Mouse (Mus musculus): ENCODE measurements at regions not wholly inside any gene's neighbourhood (a gene's known extent, or its start where the extent isn't known, plus 50 kb on each side); places are given as distances from the start of the nearest gene placed in this dataset.

DNA sequence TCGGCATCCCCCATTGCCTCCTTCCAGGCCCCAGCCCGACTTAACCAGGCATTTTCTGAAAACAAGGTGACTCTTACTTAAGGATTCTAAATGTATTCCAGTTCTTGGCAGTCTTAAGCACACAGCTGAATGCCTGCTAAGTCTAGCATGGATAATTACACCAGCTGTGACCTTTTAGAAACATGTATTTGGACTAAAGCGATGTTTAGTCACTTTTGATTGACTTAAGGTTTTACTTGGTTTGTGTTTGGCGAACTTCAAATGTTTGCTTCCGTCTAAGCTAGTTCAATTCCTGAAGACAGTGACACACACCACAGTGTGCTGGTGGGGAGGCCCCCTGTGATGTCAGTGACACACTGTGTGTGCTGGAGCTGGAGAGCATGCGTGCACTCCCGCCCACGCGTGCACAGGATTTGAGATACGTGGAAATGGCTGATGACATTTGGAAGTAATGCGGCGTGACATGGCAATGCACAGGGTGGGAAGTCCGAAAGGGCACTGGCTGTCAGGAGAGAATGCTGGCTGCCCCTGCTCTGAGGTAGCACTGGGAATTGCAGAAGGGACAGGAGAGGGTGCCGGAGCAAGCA, 179.0 kb upstream of the Cdh13 start:
- ATAC-seq (ENCODE audit: insufficient read depth, low FRiP score, low read depth): no peak
- Histone ChIP-seq H3K4me2 (no peak overlapping the region), H3K27ac (no peak overlapping the region), H3K9me3 (no peaks in the 10 kb centered on the region), H3K4me3 (replicated peaks) (no peak overlapping the region), H3K36me3 (no peaks in the 10 kb centered on the region), H3K27me3 (replicated peaks) (no peaks in the 10 kb centered on the region), H3K9ac (no peak overlapping the region), H3K4me1 (no peaks in the 10 kb centered on the region)
- WGBS: 57% methylated on average over 14 of the region's 14 CpGs

GRCm38 (mm10) chr8:118101346-118101745, 182.2 kb upstream of the Cdh13 start:
- H3K4me1 ChIP-seq: no peaks in the 10 kb centered on the region
- ATAC-seq (ENCODE audit: insufficient read depth, low FRiP score, low read depth): no peak
- no peaks in the 10 kb centered on the region for H3K36me3 ChIP-seq
- H3K27ac ChIP-seq: no peak overlapping the region
- no peak overlapping the region for H3K4me2 ChIP-seq
- H3K27me3 ChIP-seq (replicated peaks): no peaks in the 10 kb centered on the region
- H3K9me3 ChIP-seq: no peaks in the 10 kb centered on the region
- no peak overlapping the region for H3K4me3 ChIP-seq (replicated peaks)
- no peak overlapping the region for H3K9ac ChIP-seq
- WGBS: 61% methylated on average over 8 of the region's 8 CpGs

DNA sequence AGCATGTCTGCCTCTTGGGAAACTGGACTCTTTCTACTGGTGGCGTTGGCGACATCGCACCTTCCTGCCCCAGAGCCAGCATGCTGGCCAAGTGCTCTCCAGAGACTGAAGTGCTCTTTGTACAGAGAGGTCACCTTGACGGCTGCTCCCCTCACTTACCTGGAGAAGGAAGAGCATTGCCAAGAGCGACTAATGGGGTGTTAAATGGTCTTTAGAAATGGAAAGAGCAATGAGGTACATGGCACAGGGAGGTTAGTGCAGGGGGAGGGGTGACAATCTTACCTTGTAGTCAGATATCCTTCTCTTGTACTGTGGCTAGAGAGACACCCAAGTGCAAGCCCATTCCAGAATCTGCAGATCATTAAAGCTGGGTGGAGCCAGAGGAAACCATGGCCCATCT, 220.8 kb upstream of the Cdh13 start:
- WGBS: 61% methylated on average over 5 of the region's 5 CpGs
- no peak for ATAC-seq (ENCODE audit: insufficient read depth, low FRiP score, low read depth)
- no peak overlapping the region for H3K4me3 ChIP-seq (replicated peaks)
- H3K9ac ChIP-seq: no peak overlapping the region
- no peaks in the 10 kb centered on the region for H3K36me3 ChIP-seq
- no peak overlapping the region for H3K4me2 ChIP-seq
- no peaks in the 10 kb centered on the region for H3K9me3 ChIP-seq
- no peak overlapping the region for H3K27ac ChIP-seq
- H3K4me1 ChIP-seq: no peaks in the 10 kb centered on the region
- H3K27me3 ChIP-seq (replicated peaks): no peaks in the 10 kb centered on the region

DNA sequence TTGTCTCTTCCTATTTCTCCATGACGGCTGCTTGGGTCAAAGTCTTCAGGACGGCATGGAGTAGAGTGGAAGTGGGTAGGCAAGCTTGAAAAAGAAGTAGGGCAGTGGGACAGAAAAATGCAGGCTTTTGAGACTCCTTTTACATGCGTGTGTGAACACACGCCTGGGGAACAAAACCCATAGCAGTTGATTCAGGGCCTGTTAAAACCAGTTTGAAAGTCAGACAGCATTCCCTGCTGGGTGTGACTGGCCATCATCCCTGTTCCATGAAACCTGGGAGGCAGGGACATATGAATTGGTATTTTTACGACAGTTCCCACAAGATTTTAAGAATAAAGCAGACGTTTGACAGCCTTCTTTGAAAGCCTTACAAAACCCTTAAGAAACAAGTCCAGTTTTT, 226.8 kb upstream of the Cdh13 start:
- no peak overlapping the region for H3K9ac ChIP-seq
- no peak for ATAC-seq (ENCODE audit: insufficient read depth, low FRiP score, low read depth)
- no peaks in the 10 kb centered on the region for H3K36me3 ChIP-seq
- no peaks in the 10 kb centered on the region for H3K9me3 ChIP-seq
- H3K27me3 ChIP-seq (replicated peaks): no peaks in the 10 kb centered on the region
- H3K4me3 ChIP-seq (replicated peaks): no peak overlapping the region
- no peak overlapping the region for H3K4me2 ChIP-seq
- WGBS: 81% methylated on average over 6 of the region's 6 CpGs
- no peaks in the 10 kb centered on the region for H3K4me1 ChIP-seq
- no peak overlapping the region for H3K27ac ChIP-seq

GRCm38 (mm10) chr8:118055536-118055935, 228.0 kb upstream of the Cdh13 start:
- ATAC-seq (ENCODE audit: insufficient read depth, low FRiP score, low read depth): no peak
- Histone ChIP-seq H3K27me3 (replicated peaks) (no peaks in the 10 kb centered on the region), H3K27ac (no peak overlapping the region), H3K4me1 (no peaks in the 10 kb centered on the region), H3K4me3 (replicated peaks) (no peak overlapping the region), H3K4me2 (no peak overlapping the region), H3K9me3 (no peaks in the 10 kb centered on the region), H3K36me3 (no peaks in the 10 kb centered on the region), H3K9ac (no peak overlapping the region)
- 74% methylated on average over 5 of the region's 5 CpGs for WGBS

GRCm38 (mm10) chr8:118050386-118050785, 233.1 kb upstream of the Cdh13 start:
- Histone ChIP-seq H3K27me3 (replicated peaks) (no peaks in the 10 kb centered on the region), H3K4me1 (no peaks in the 10 kb centered on the region), H3K36me3 (no peaks in the 10 kb centered on the region), H3K9ac (no peak overlapping the region), H3K27ac (no peak overlapping the region), H3K9me3 (no peaks in the 10 kb centered on the region), H3K4me2 (no peak overlapping the region), H3K4me3 (replicated peaks) (no peak overlapping the region)
- WGBS: 80% methylated on average over 3 of the region's 3 CpGs
- ATAC-seq (ENCODE audit: insufficient read depth, low FRiP score, low read depth): no peak

GRCm38 (mm10) chr8:118042253-118042860, 240.6 kb upstream of the Mphosph6 start:
- Histone ChIP-seq H3K4me2 (no peak overlapping the region), H3K36me3 (no peaks in the 10 kb centered on the region), H3K9ac (no peak overlapping the region), H3K4me3 (replicated peaks) (no peak overlapping the region), H3K4me1 (no peaks in the 10 kb centered on the region), H3K27ac (no peak overlapping the region), H3K27me3 (replicated peaks) (no peaks in the 10 kb centered on the region), H3K9me3 (no peaks in the 10 kb centered on the region)
- no peak for ATAC-seq (ENCODE audit: insufficient read depth, low FRiP score, low read depth)
- 63% methylated on average over 10 of the region's 10 CpGs for WGBS

GRCm38 (mm10) chr8:118041253-118041652, 239.5 kb upstream of the Mphosph6 start:
- H3K9me3 ChIP-seq: no peaks in the 10 kb centered on the region
- WGBS: 80% methylated on average over 6 of the region's 6 CpGs
- ATAC-seq (ENCODE audit: insufficient read depth, low FRiP score, low read depth): no peak
- H3K9ac ChIP-seq: no peak overlapping the region
- no peak overlapping the region for H3K4me2 ChIP-seq
- H3K4me1 ChIP-seq: no peaks in the 10 kb centered on the region
- H3K27me3 ChIP-seq (replicated peaks): no peaks in the 10 kb centered on the region
- no peaks in the 10 kb centered on the region for H3K36me3 ChIP-seq
- no peak overlapping the region for H3K27ac ChIP-seq
- H3K4me3 ChIP-seq (replicated peaks): no peak overlapping the region

GRCm38 (mm10) chr8:118037801-118038200, 236.1 kb upstream of the Mphosph6 start:
- no peak overlapping the region for H3K27ac ChIP-seq
- ATAC-seq (ENCODE audit: insufficient read depth, low FRiP score, low read depth): no peak
- 54% methylated on average over 4 of the region's 4 CpGs for whole genome bisulfite sequencing
- H3K4me2 ChIP-seq: no peak overlapping the region
- H3K4me3 ChIP-seq (replicated peaks): no peak overlapping the region
- H3K27me3 ChIP-seq (replicated peaks): no peaks in the 10 kb centered on the region
- no peaks in the 10 kb centered on the region for H3K4me1 ChIP-seq
- no peaks in the 10 kb centered on the region for H3K9me3 ChIP-seq
- no peaks in the 10 kb centered on the region for H3K36me3 ChIP-seq
- no peak overlapping the region for H3K9ac ChIP-seq

DNA sequence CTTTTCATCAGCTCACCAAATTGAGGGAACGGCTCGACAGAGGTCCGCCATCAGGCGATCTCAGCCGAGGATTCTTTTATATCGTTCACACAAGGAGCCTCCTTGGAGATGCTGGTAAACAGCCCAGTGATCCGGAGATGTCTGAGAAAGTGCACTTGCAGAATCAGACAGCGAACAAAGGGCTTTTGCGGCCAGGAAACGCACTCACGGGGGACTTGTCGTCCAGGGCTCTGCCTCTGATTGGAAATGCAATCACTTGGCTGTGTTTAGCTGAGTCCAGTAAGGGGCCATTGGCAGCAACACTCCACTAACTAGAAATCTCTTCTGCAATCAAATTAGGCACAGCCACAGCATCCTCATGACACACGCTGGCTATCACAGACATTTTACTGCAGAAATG, 232.3 kb upstream of the Mphosph6 start:
- Histone ChIP-seq H3K9me3 (no peaks in the 10 kb centered on the region), H3K27me3 (replicated peaks) (no peaks in the 10 kb centered on the region), H3K4me3 (replicated peaks) (no peak overlapping the region), H3K9ac (no peak overlapping the region), H3K36me3 (no peaks in the 10 kb centered on the region), H3K4me2 (no peak overlapping the region), H3K4me1 (no peaks in the 10 kb centered on the region), H3K27ac (no peak overlapping the region)
- 69% methylated on average over 13 of the region's 13 CpGs for WGBS
- no peak for ATAC-seq (ENCODE audit: insufficient read depth, low FRiP score, low read depth)

DNA sequence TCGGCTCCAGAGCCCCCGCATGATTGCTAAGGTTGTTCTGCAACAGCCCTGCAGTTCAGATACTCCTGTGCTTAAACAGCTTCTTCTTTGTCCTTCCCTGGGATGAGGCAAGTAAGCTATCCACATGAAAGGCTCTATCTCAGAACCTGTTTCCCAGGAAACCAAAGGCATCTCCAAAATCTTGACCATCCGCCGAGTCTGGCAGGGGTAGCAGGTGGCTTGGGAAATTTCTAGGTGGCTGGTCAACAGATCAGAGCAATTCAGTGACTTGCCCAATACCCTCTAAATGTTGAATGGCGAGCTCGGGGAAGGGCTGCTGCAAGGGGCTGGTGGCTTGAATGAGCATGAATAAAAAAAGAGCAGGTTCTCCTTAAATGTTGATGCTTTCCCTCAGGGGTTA, 229.7 kb upstream of the Mphosph6 start:
- no peaks in the 10 kb centered on the region for H3K4me1 ChIP-seq
- H3K27me3 ChIP-seq (replicated peaks): no peaks in the 10 kb centered on the region
- WGBS: 68% methylated on average over 6 of the region's 6 CpGs
- H3K4me2 ChIP-seq: no peak overlapping the region
- no peaks in the 10 kb centered on the region for H3K9me3 ChIP-seq
- no peak overlapping the region for H3K4me3 ChIP-seq (replicated peaks)
- H3K36me3 ChIP-seq: no peaks in the 10 kb centered on the region
- no peak for ATAC-seq (ENCODE audit: insufficient read depth, low FRiP score, low read depth)
- no peak overlapping the region for H3K27ac ChIP-seq
- no peak overlapping the region for H3K9ac ChIP-seq

- 81% methylated on average over 13 of the region's 13 CpGs for WGBS
These were observed 226.5 kb upstream of the Mphosph6 start for GRCm38 (mm10) chr8:118028061-118028850.

More at GRCm38 (mm10) chr8:118028061-118028850, 226.5 kb upstream of the Mphosph6 start:
- ATAC-seq (ENCODE audit: insufficient read depth, low FRiP score, low read depth): no peak
- Histone ChIP-seq H3K4me1 (no peaks in the 10 kb centered on the region), H3K27ac (no peak overlapping the region), H3K27me3 (replicated peaks) (no peaks in the 10 kb centered on the region), H3K9ac (no peak overlapping the region), H3K9me3 (no peaks in the 10 kb centered on the region), H3K36me3 (no peaks in the 10 kb centered on the region), H3K4me3 (replicated peaks) (no peak overlapping the region), H3K4me2 (no peak overlapping the region)
